ENCODE assay signal across 9 mouse cellular contexts in genomic region chr9:49873550-49873949, GRCm38 (mm10).
DNase-seq lines count a peak whose midpoint lies in the region; ATAC-seq lines count a peak whose summit lies in the region.
"Had no signal": no experiment of that assay in that cellular context is flagged by ENCODE, and none has a peak within 500 bp of the region (broad histone marks: within the 10 kb centered on the region; RNA-seq: fewer than 3 reads in every experiment).

No protein-coding gene starts in this region.

- peaks cover 24% of the 10 kb centered on the region for H3K4me1 ChIP-seq in kidney, embryonic 15.5 days
- H3K4me1 ChIP-seq in forebrain, embryonic 16.5 days (replicated peaks; ENCODE audit: control insufficient read depth, insufficient read depth, low read length), result peaks cover 8% of the 10 kb centered on the region
- H3K4me1 ChIP-seq in midbrain, embryonic 10.5 days, result peaks cover 16% of the 10 kb centered on the region
- no peaks in the 10 kb centered on the region for H3K4me1 ChIP-seq in stomach, embryonic 15.5 days
- H3K4me1 ChIP-seq: megakaryocyte, embryonic 14.5 days had no signal

- no peaks in the 10 kb centered on the region for H3K9me3 ChIP-seq in kidney, embryonic 15.5 days (replicated peaks)
- no peaks in the 10 kb centered on the region for H3K9me3 ChIP-seq in forebrain, embryonic 16.5 days (ENCODE audit: control insufficient read depth, low read length)
- no peaks in the 10 kb centered on the region for H3K9me3 ChIP-seq in midbrain, embryonic 10.5 days (replicated peaks)
- no peaks in the 10 kb centered on the region for H3K9me3 ChIP-seq in stomach, embryonic 15.5 days

- H3K9ac ChIP-seq in kidney, embryonic 15.5 days, result no peak overlapping the region
- peak overlapping the region; percentile 47 for H3K9ac ChIP-seq in forebrain, embryonic 16.5 days (replicated peaks; ENCODE audit: low read depth, low read length)
- no peak overlapping the region for H3K9ac ChIP-seq in stomach, embryonic 15.5 days

- WGBS in kidney, embryonic 15.5 days, result 7% methylated on average over 3 of the region's 3 CpGs
- WGBS in forebrain, embryonic 16.5 days, result 3% methylated on average over 3 of the region's 3 CpGs
- 1% methylated on average over 3 of the region's 3 CpGs for WGBS in midbrain, embryonic 10.5 days
- 11% methylated on average over 3 of the region's 3 CpGs for WGBS in stomach, embryonic 15.5 days

- peak overlapping the region; percentile 70 for H3K27ac ChIP-seq in kidney, embryonic 15.5 days
- H3K27ac ChIP-seq in forebrain, embryonic 16.5 days (ENCODE audit: low read length), result peak overlapping the region; percentile 47; the same call in 1 of the 2 replicates
- peak overlapping the region; percentile 84 for H3K27ac ChIP-seq in midbrain, embryonic 10.5 days (replicated peaks)
- H3K27ac ChIP-seq in stomach, embryonic 15.5 days, result no peak overlapping the region

- peak overlapping the region; percentile 29 for H3K4me3 ChIP-seq in kidney, embryonic 15.5 days (replicated peaks)
- H3K4me3 ChIP-seq in forebrain, embryonic 16.5 days (replicated peaks; ENCODE audit: low read length), result peak overlapping the region; percentile 25
- H3K4me3 ChIP-seq in midbrain, embryonic 10.5 days, result peak overlapping the region; percentile 47
- H3K4me3 ChIP-seq in stomach, embryonic 15.5 days (replicated peaks), result no peak overlapping the region
- H3K4me3 ChIP-seq: megakaryocyte, embryonic 14.5 days had no signal

- H3K4me2 ChIP-seq in kidney, embryonic 15.5 days, result peak overlapping the region; percentile 47
- peak overlapping the region; percentile 48 for H3K4me2 ChIP-seq in forebrain, embryonic 16.5 days (ENCODE audit: low read length)
- peak overlapping the region; percentile 35; the same call in 1 of the 2 replicates for H3K4me2 ChIP-seq in stomach, embryonic 15.5 days

- ATAC-seq in kidney, embryonic 15.5 days (replicated peaks; ENCODE audit: low FRiP score), result peak; percentile 89
- peak; percentile 91 for ATAC-seq in forebrain, embryonic 16.5 days
- peak; percentile 87 for ATAC-seq in stomach, embryonic 15.5 days (ENCODE audit: insufficient read depth, low FRiP score, low read depth)
- ATAC-seq in monocyte, adult 5-6 weeks (replicated peaks; ENCODE audit: insufficient number of reproducible peaks, low FRiP score, low TSS enrichment, poor library complexity, severe bottlenecking), result no peak

- no peaks in the 10 kb centered on the region for H3K27me3 ChIP-seq in kidney, embryonic 15.5 days
- no peaks in the 10 kb centered on the region for H3K27me3 ChIP-seq in forebrain, embryonic 16.5 days (replicated peaks; ENCODE audit: control insufficient read depth, insufficient read depth, low read length)
- no peaks in the 10 kb centered on the region for H3K27me3 ChIP-seq in midbrain, embryonic 10.5 days (ENCODE audit: low read depth, poor library complexity, severe bottlenecking)
- H3K27me3 ChIP-seq in stomach, embryonic 15.5 days (replicated peaks), result no peaks in the 10 kb centered on the region
- H3K27me3 ChIP-seq: megakaryocyte, embryonic 14.5 days had no signal

- H3K36me3 ChIP-seq in kidney, embryonic 15.5 days, result no peaks in the 10 kb centered on the region
- H3K36me3 ChIP-seq in forebrain, embryonic 16.5 days (ENCODE audit: control insufficient read depth, insufficient read depth), result no peaks in the 10 kb centered on the region
- H3K36me3 ChIP-seq in midbrain, embryonic 10.5 days, result no peaks in the 10 kb centered on the region
- H3K36me3 ChIP-seq in stomach, embryonic 15.5 days, result no peaks in the 10 kb centered on the region

- no peak for DNase-seq in kidney, adult 18-20 months
- DNase-seq in cerebellum, adult 11-12 months, result peak; percentile 83
- DNase-seq in kidney, postnatal 36 days, result peak; percentile 8 to 10
- peak; percentile 79 for DNase-seq in midbrain, embryonic 10.5 days (ENCODE audit: low spot score)
